Mouse (Mus musculus) limb, embryonic 12.5 days (tissue): ENCODE measurements around the gene Zcchc24. TPM values are rescaled to one million over a fixed set of nuclear protein-coding genes. Genes with fewer than 3 reads are reported as not detected.

Source experiments
- ATAC-seq: fragments of 200-750 bp; cut with Nextera tagmentation; 2 replicates; pipeline ENCODE4 v1.8.0; 2017; ENCODE audit warnings: low read depth, moderate TSS enrichment; ENCODE audit not compliant: insufficient number of reproducible peaks, insufficient read depth, low FRiP score, low TSS enrichment
- H3K27ac ChIP-seq: fragments of 300-500 bp; sonication (generic); 2 replicates; pipeline ENCODE4 v1.5.1; 2016; ENCODE audit warnings: mild to moderate bottlenecking, moderate library complexity
- H3K27me3 ChIP-seq: fragments of 300-500 bp; sonication (generic); 2 replicates; pipeline ENCODE4 v1.6.1; 2016; ENCODE audit warnings: mild to moderate bottlenecking, moderate library complexity
- H3K36me3 ChIP-seq: fragments of 300-500 bp; sonication (generic); 2 replicates; pipeline ENCODE4 v1.6.1; 2016; ENCODE audit warnings: mild to moderate bottlenecking, moderate library complexity
- H3K4me1 ChIP-seq: fragments of 300-500 bp; sonication (generic); replicated peaks from 2 replicates; pipeline ENCODE4 v1.6.1; 2016
- H3K4me2 ChIP-seq: fragments of 300-500 bp; sonication (generic); 2 replicates; pipeline ENCODE4 v1.6.1; 2016; ENCODE audit warnings: mild to moderate bottlenecking, moderate library complexity
- H3K4me3 ChIP-seq: fragments of 300-500 bp; sonication (generic); replicated peaks from 2 replicates; pipeline ENCODE4 v1.5.1; 2016; ENCODE audit warnings: mild to moderate bottlenecking
- H3K9ac ChIP-seq: fragments of 300-500 bp; sonication (generic); replicated peaks from 2 replicates; pipeline ENCODE4 v1.6.1; 2016; ENCODE audit warnings: mild to moderate bottlenecking, moderate library complexity
- H3K9me3 ChIP-seq: fragments of 300-500 bp; sonication (generic); 2 replicates; pipeline ENCODE4 v1.6.1; 2016; ENCODE audit warnings: mild to moderate bottlenecking, moderate library complexity
- WGBS: fragments of 180-500 bp; shearing (Covaris S2); methylation state at CpG from one replicate; pipeline ENCODE4 v1.1.7; 2016; 5-methylcytosine and 5-hydroxymethylcytosine counted together
- polyA plus RNA-seq: library from polyadenylated mRNA; unstranded; fragments of >200 nt; fragmentation: Nextera tagmentation; extraction: Ambion mirVana; gene quantifications from 2 replicates; pipeline ENCODE4 v1.2.1, GENCODE M21; 2016

The Zcchc24 gene
- polyA plus RNA-seq, 1 experiment from 2014 or later = 28.6 TPM

DNA sequence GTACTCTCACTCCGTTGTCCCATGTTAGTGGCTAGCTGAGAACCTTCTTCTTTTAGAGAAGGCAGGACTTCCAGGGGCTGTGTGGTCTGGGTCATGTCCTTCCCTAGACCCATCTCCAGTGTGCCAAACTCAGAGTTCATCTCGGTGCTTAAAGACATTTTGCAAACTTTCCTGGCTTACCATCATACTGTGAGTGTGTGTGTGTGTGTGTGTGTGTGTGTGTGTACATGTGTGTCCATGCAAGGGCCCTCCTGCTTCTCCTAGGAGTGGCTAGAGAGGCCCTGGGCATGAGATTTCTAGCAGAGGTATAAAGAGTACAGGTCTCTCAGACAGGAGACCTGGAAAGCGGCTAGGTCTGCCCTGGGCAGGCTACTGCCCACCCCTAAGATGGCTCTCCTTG lies 32.7 kb downstream of the Zcchc24 start:
- Histone ChIP-seq H3K4me3 (no peak overlapping the region), H3K9ac (0 out of 2 replicates have a peak overlapping the region, but pooled peaks have one; percentile 12), H3K27me3 (no peaks in the 10 kb centered on the region), H3K4me2 (no peak overlapping the region), H3K36me3 (peaks cover 11% of the 10 kb centered on the region; the same call in 1 of the 2 replicates), H3K9me3 (no peaks in the 10 kb centered on the region), H3K4me1 (peaks cover 70% of the 10 kb centered on the region), H3K27ac (peak overlapping the region; percentile 70)
- 80% methylated on average over 3 of the region's 3 CpGs for WGBS
- 0 out of 2 replicates have a peak, but pooled peaks have one; percentile 6 for ATAC-seq

DNA sequence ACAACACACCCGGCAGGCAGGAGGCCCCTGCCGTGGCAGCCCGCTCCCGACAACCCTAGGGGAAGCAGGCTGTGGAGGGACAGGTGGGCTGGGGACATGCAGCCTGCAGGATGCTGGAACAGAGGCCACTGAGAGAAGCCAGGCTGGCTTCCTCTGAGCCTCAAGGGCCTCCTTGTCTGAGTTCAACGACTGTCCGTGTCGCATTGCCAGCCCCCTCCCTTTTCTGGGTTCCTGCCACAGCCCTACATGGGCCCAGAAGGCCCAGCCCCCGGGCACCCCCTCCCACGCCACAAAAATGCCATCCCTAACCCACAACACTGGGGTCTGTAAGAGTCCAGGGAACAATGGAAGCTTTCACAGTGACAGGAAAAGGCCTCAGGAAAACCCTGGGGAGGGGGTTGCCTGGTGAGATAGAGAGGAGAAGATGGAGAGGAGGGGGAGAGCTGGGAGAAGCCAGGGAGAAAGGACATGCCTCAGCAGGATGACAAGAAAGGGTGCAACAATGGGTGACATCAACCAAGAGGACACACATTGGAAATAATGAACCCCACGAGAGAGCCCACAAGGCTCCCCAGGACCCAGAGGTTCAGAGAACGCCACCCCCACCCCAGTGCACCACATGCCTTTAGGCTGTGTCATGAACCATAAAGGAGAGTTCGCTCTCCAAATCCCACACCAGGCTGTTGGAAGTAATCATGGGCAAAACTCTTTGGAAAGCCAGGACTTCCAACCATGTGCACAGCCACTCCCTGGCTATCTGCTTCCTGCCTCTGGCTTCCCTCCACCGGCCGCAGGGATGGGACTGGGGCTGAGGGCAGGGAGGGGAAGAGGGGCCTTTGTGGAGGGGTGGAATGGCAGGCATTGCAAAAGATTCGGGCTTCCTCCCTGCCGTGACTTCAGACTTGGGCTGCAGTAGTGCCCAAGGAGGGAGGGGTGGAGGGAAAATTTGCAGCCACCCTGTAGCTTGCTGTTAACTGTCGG lies 33.8 kb downstream of the Zcchc24 start:
- WGBS = 33% methylated on average over 17 of the region's 17 CpGs
- ATAC-seq = no peak
- H3K27ac ChIP-seq = peak overlapping the region; percentile 70
- H3K4me3 ChIP-seq = no peak overlapping the region
- H3K9ac ChIP-seq = 0 out of 2 replicates have a peak overlapping the region, but pooled peaks have one; percentile 8
- H3K4me1 ChIP-seq = peaks cover 59% of the 10 kb centered on the region
- H3K27me3 ChIP-seq = no peaks in the 10 kb centered on the region
- H3K4me2 ChIP-seq = no peak overlapping the region
- H3K36me3 ChIP-seq = peaks cover 7% of the 10 kb centered on the region; the same call in 1 of the 2 replicates
- H3K9me3 ChIP-seq = no peaks in the 10 kb centered on the region

DNA sequence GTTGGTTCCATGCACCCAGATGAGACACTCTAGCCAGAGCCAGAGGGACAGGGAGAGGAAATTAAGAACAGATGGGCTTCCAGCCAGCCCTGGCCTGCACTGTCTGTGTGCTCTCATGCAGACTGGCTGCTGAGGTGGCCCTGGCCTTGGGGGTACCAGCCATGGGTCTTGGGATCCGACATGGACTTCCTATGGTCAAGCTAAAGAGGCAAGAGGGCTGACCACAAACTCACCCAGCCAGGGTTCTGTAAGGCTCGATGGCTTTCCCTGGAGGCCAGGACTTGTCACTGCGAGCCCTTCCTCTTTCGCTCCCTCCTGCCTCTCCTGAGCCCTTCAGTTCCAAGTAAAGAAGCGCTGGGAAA lies 41.7 kb downstream of the Zcchc24 start:
- Histone ChIP-seq H3K4me1 (peaks cover 46% of the 10 kb centered on the region), H3K9me3 (no peaks in the 10 kb centered on the region), H3K4me3 (no peak overlapping the region), H3K27me3 (no peaks in the 10 kb centered on the region), H3K9ac (peak overlapping the region; percentile 27; the same call in 1 of the 2 replicates), H3K36me3 (0 out of 2 replicates have a peak, but pooled peaks cover 1% of the 10 kb centered on the region), H3K27ac (peak overlapping the region; percentile 80), H3K4me2 (peak overlapping the region; percentile 7; the same call in 1 of the 2 replicates)
- 48% methylated on average over 5 of the region's 5 CpGs for WGBS
- no peak for ATAC-seq

- ATAC-seq = 0 out of 2 replicates have a peak, but pooled peaks have one; percentile 37
- no peaks in the 10 kb centered on the region for H3K9me3 ChIP-seq
- H3K4me2 ChIP-seq = peak overlapping the region; percentile 7; the same call in 1 of the 2 replicates
- no peaks in the 10 kb centered on the region for H3K27me3 ChIP-seq
- peak overlapping the region; percentile 27; the same call in 1 of the 2 replicates for H3K9ac ChIP-seq
- peaks cover 8% of the 10 kb centered on the region for H3K36me3 ChIP-seq
- 48% methylated on average over 20 of the region's 20 CpGs for WGBS
- H3K4me1 ChIP-seq = peaks cover 46% of the 10 kb centered on the region
- H3K4me3 ChIP-seq = no peak overlapping the region
- peak overlapping the region; percentile 80 for H3K27ac ChIP-seq
Measured at GRCm38 (mm10) chr14:25726226-25727148, 42.4 kb downstream of the Zcchc24 start.

GRCm38 (mm10) chr14:25725690-25726089 lies 43.1 kb downstream of the Zcchc24 start:
- Histone ChIP-seq H3K27me3 (no peaks in the 10 kb centered on the region), H3K9ac (no peak overlapping the region), H3K27ac (peak overlapping the region; percentile 78), H3K9me3 (no peaks in the 10 kb centered on the region), H3K4me2 (no peak overlapping the region), H3K36me3 (peaks cover 11% of the 10 kb centered on the region), H3K4me3 (no peak overlapping the region), H3K4me1 (peaks cover 46% of the 10 kb centered on the region)
- ATAC-seq = 0 out of 2 replicates have a peak, but pooled peaks have one; percentile 26
- 26% methylated on average over 4 of the region's 4 CpGs for WGBS

GRCm38 (mm10) chr14:25725032-25725497 lies 43.8 kb downstream of the Zcchc24 start:
- H3K36me3 ChIP-seq = peaks cover 11% of the 10 kb centered on the region
- no peak overlapping the region; the same call in 1 of the 2 replicates for H3K9ac ChIP-seq
- H3K4me1 ChIP-seq = peaks cover 46% of the 10 kb centered on the region
- H3K4me2 ChIP-seq = no peak overlapping the region
- H3K9me3 ChIP-seq = no peaks in the 10 kb centered on the region
- no peak overlapping the region for H3K4me3 ChIP-seq
- peak overlapping the region; percentile 78 for H3K27ac ChIP-seq
- ATAC-seq = 0 out of 2 replicates have a peak, but pooled peaks have one; percentile 27
- H3K27me3 ChIP-seq = no peaks in the 10 kb centered on the region
- 67% methylated on average over 11 of the region's 11 CpGs for WGBS

- 91% methylated on average over 5 of the region's 5 CpGs for WGBS
- ATAC-seq = no peak
Measured at GRCm38 (mm10) chr14:25720962-25721707, 47.7 kb downstream of the Zcchc24 start.

GRCm38 (mm10) chr14:25719371-25719770 lies 49.5 kb downstream of the Zcchc24 start:
- H3K9me3 ChIP-seq = no peaks in the 10 kb centered on the region
- peak overlapping the region; percentile 77; the same call in 1 of the 2 replicates for H3K27ac ChIP-seq
- H3K4me3 ChIP-seq = no peak overlapping the region
- H3K36me3 ChIP-seq = peaks cover 43% of the 10 kb centered on the region
- H3K27me3 ChIP-seq = no peaks in the 10 kb centered on the region
- ATAC-seq = no peak
- no peak overlapping the region for H3K9ac ChIP-seq
- H3K4me2 ChIP-seq = no peak overlapping the region
- WGBS = 52% methylated on average over 9 of the region's 9 CpGs
- H3K4me1 ChIP-seq = peaks cover 39% of the 10 kb centered on the region

More at GRCm38 (mm10) chr14:25720962-25721707, 47.7 kb downstream of the Zcchc24 start:
- Histone ChIP-seq H3K27ac (no peak overlapping the region), H3K4me1 (peaks cover 57% of the 10 kb centered on the region), H3K4me3 (no peak overlapping the region), H3K9me3 (no peaks in the 10 kb centered on the region), H3K9ac (no peak overlapping the region), H3K4me2 (no peak overlapping the region), H3K36me3 (peaks cover 26% of the 10 kb centered on the region), H3K27me3 (no peaks in the 10 kb centered on the region)

DNA sequence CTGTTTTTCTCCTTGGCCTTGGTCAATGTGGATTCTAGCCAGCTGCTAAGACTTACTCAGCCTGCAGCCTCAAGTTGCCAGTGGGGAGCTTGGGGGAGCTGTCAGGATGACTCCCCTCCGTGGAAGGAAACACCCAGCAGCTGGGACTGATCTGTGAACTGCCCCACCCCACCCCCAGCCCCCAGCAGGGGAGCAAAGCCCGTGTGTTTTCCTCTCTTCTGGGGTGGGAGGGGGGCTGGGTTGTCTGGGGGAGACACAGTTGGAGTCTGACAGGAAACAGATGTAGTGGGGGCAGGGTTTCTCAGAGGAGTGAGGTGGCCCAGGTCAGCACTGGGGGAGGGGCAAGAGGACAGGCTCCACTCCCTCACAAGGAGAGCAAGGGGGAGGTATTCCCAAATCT lies 50.4 kb downstream of the Zcchc24 start:
- H3K36me3 ChIP-seq = peaks cover 48% of the 10 kb centered on the region
- no peaks in the 10 kb centered on the region for H3K9me3 ChIP-seq
- peak; percentile 65; the same call in 1 of the 2 replicates for ATAC-seq
- H3K4me2 ChIP-seq = no peak overlapping the region
- peaks cover 32% of the 10 kb centered on the region for H3K4me1 ChIP-seq
- H3K9ac ChIP-seq = no peak overlapping the region
- WGBS = 0% methylated on average over 2 of the region's 2 CpGs
- H3K4me3 ChIP-seq = no peak overlapping the region
- H3K27me3 ChIP-seq = no peaks in the 10 kb centered on the region
- peak overlapping the region; percentile 77 for H3K27ac ChIP-seq

GRCm38 (mm10) chr14:25717718-25718117 lies 51.1 kb downstream of the Zcchc24 start:
- H3K4me3 ChIP-seq = no peak overlapping the region
- 77% methylated on average over 8 of the region's 8 CpGs for WGBS
- H3K36me3 ChIP-seq = peaks cover 48% of the 10 kb centered on the region
- H3K4me2 ChIP-seq = no peak overlapping the region
- no peaks in the 10 kb centered on the region for H3K9me3 ChIP-seq
- peaks cover 29% of the 10 kb centered on the region for H3K4me1 ChIP-seq
- H3K27ac ChIP-seq = 0 out of 2 replicates have a peak overlapping the region, but pooled peaks have one; percentile 29
- H3K27me3 ChIP-seq = no peaks in the 10 kb centered on the region
- no peak for ATAC-seq
- no peak overlapping the region for H3K9ac ChIP-seq
